Mouse (Mus musculus): ENCODE measurements around the gene Zfyve21. TPM values are rescaled to one million over a fixed set of nuclear protein-coding genes. Genes with fewer than 3 reads are reported as not detected.

Gene Zfyve21
- total and polyA plus RNA-seq, 2 experiments from 2014 or later, result 85.0 to 91.1 TPM

DNA sequence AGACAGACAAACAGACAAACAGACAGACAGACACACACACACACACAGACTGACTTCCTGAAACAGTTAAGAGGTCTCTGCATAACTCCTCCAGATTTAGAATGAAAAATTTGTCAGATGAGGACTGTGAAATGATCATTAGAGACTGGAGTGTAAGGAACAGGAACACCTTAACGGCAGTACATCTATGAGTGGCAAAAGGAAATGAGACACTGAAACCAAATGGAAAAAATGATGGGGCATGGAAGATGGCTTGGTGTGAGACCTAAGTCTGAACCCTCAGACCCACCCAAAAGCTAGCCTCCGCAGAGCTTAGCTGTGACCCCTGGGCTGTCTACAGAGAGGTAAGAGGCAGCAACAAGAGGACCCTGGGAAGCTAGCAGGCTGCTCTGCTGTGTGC lies 41.5 kb downstream of the Zfyve21 start:
- Histone ChIP-seq H3K9ac (replicated peaks; ENCODE audit: low read depth, low read length) (no peak overlapping the region), H3K9me3 (replicated peaks; ENCODE audit: control insufficient read depth, low read length) (no peaks in the 10 kb centered on the region), H3K4me1 (ENCODE audit: control insufficient read depth, insufficient read depth) (no peaks in the 10 kb centered on the region), H3K4me3 (ENCODE audit: low read depth, low read length) (no peak overlapping the region), H3K36me3 (replicated peaks; ENCODE audit: control insufficient read depth, insufficient read depth, low read length) (peaks cover 23% of the 10 kb centered on the region), H3K27ac (ENCODE audit: low read depth) (no peak overlapping the region), H3K27me3 (ENCODE audit: control insufficient read depth, insufficient read depth, low read length) (no peaks in the 10 kb centered on the region), H3K4me2 (ENCODE audit: low read depth, low read length) (no peak overlapping the region)
- DNase-seq (ENCODE audit: low spot score) (no peak), ATAC-seq (ENCODE audit: insufficient read depth, low read depth) (no peak)
- TF ChIP-seq EP300 (IDR thresholded peaks at IDR 0.05; ENCODE audit: low read depth) (no peak), CTCF (IDR thresholded peaks at IDR 0.05; ENCODE audit: low read depth) (no peak)
- WGBS, result 88% methylated on average over 2 of the region's 2 CpGs

DNA sequence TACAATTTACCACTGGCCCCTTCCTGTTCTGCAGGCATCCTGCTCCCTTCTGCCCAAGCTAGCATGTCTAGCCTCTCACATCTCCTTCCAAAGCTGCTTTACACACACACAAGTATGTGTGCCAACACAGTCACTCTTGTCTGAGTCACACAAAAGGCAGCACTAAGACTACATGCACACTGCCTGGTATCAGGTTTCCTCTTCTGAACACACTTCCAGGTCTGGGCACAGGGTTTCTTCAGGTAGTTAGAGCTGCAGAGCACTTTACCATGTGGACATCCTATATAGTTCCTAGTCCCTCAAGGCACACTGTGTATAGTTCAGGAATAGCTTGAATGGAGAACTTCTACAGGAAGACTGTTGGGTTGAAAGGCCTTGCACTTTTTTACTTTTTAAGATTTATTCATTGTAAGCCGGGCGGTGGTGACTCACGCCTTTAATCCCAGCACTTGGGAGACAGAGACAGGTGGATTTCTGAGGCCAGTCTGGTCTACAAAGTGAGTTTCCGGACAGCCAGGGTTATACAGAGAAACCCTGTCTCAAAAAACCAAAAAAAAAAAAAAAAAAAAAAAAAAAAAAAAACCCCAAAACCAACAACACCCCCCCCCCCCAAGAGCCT lies 50.3 kb downstream of the Zfyve21 start:
- Histone ChIP-seq H3K4me3 (ENCODE audit: low read depth, low read length) (no peak overlapping the region), H3K4me1 (ENCODE audit: control insufficient read depth, insufficient read depth) (no peaks in the 10 kb centered on the region), H3K27ac (ENCODE audit: low read depth) (no peak overlapping the region), H3K36me3 (replicated peaks; ENCODE audit: control insufficient read depth, insufficient read depth, low read length) (peaks cover 39% of the 10 kb centered on the region), H3K9me3 (replicated peaks; ENCODE audit: control insufficient read depth, low read length) (no peaks in the 10 kb centered on the region), H3K27me3 (ENCODE audit: control insufficient read depth, insufficient read depth, low read length) (no peaks in the 10 kb centered on the region), H3K4me2 (ENCODE audit: low read depth, low read length) (no peak overlapping the region), H3K9ac (replicated peaks; ENCODE audit: low read depth, low read length) (no peak overlapping the region)
- ATAC-seq (ENCODE audit: insufficient read depth, low read depth), result no peak
- no peak for DNase-seq (ENCODE audit: low spot score)
- 93% methylated on average over 4 of the region's 4 CpGs for WGBS
- TF ChIP-seq CTCF (IDR thresholded peaks at IDR 0.05; ENCODE audit: low read depth) (no peak), EP300 (IDR thresholded peaks at IDR 0.05; ENCODE audit: low read depth) (no peak)

DNA sequence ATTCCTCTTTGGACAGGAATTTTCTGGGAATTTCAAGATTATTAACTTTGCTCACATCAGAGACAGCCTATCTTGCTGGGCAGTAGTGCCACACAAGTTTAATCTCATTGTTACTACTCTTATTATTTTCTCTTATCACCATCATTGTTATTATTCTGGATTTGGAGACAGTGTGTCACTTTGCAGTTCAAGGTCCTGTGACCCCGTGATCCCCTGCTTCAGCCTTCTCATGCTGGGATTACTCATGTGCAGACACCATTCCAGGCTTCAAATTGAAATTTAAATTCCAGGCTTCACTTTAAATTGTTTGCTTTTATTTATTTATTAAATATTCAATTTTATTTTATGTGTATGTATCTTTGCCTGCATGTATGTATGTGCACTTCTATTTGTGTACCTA lies 55.8 kb downstream of the Zfyve21 start:
- Histone ChIP-seq H3K9me3 (replicated peaks; ENCODE audit: control insufficient read depth, low read length) (no peaks in the 10 kb centered on the region), H3K4me2 (ENCODE audit: low read depth, low read length) (no peak overlapping the region), H3K4me3 (ENCODE audit: low read depth, low read length) (no peak overlapping the region), H3K27ac (ENCODE audit: low read depth) (no peak overlapping the region), H3K4me1 (ENCODE audit: control insufficient read depth, insufficient read depth) (no peaks in the 10 kb centered on the region), H3K36me3 (replicated peaks; ENCODE audit: control insufficient read depth, insufficient read depth, low read length) (peaks cover 49% of the 10 kb centered on the region), H3K9ac (replicated peaks; ENCODE audit: low read depth, low read length) (no peak overlapping the region), H3K27me3 (ENCODE audit: control insufficient read depth, insufficient read depth, low read length) (no peaks in the 10 kb centered on the region)
- DNase-seq (ENCODE audit: low spot score) (no peak), ATAC-seq (ENCODE audit: insufficient read depth, low read depth) (no peak)
- TF ChIP-seq EP300 (IDR thresholded peaks at IDR 0.05; ENCODE audit: low read depth) (no peak), CTCF (IDR thresholded peaks at IDR 0.05; ENCODE audit: low read depth) (no peak)
- WGBS, result 72% methylated on average over 1 of the region's 1 CpGs

DNA sequence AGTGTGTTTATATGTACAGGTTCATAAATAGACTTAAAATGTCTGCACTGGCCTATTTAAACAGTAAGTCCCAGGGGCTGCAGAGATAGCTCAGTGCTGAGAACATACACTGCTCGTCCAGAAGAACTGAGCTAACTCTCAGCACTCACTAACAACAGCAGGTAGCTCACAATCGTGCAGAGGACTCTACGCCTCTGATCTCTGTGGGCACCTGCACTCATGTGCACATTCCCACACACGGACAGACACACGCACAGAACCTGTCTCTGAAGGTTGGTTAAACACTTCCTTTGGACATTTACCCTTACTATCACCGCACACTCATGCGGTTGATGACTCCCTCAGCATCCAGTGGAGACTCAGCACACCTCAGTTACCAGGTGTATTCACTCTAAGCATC lies 56.8 kb downstream of the Zfyve21 start:
- ATAC-seq (ENCODE audit: insufficient read depth, low read depth) (no peak), DNase-seq (ENCODE audit: low spot score) (no peak)
- 92% methylated on average over 7 of the region's 7 CpGs for WGBS
- Histone ChIP-seq H3K9ac (replicated peaks; ENCODE audit: low read depth, low read length) (no peak overlapping the region), H3K27ac (ENCODE audit: low read depth) (no peak overlapping the region), H3K36me3 (replicated peaks; ENCODE audit: control insufficient read depth, insufficient read depth, low read length) (peaks cover 43% of the 10 kb centered on the region), H3K4me2 (ENCODE audit: low read depth, low read length) (no peak overlapping the region), H3K9me3 (replicated peaks; ENCODE audit: control insufficient read depth, low read length) (no peaks in the 10 kb centered on the region), H3K4me1 (ENCODE audit: control insufficient read depth, insufficient read depth) (no peaks in the 10 kb centered on the region), H3K4me3 (ENCODE audit: low read depth, low read length) (no peak overlapping the region), H3K27me3 (ENCODE audit: control insufficient read depth, insufficient read depth, low read length) (no peaks in the 10 kb centered on the region)
- no peak for TF ChIP-seq EP300 (IDR thresholded peaks at IDR 0.05; ENCODE audit: low read depth)
- TF ChIP-seq CTCF (IDR thresholded peaks at IDR 0.05; ENCODE audit: low read depth), result no peak

DNA sequence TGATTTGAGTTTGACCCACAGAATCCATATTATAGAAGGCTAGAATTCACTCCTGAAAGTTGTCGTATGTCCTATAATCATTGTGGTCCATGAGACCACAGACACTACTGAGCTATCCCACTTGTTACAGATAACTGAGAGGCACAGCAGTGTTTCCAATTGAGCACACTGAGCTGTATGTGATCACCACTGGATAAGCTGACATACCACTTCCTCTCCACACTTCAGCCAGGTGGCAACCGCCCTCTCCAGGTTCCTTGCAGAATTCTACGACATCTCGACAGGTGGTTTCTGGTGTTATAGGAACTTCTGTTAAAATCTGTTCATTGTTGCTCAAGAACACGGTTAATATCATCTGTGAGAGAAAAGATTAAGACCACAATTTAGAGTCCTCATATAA lies 58.1 kb downstream of the Zfyve21 start:
- WGBS, result 84% methylated on average over 5 of the region's 5 CpGs
- peaks cover 31% of the 10 kb centered on the region for H3K36me3 ChIP-seq (replicated peaks; ENCODE audit: control insufficient read depth, insufficient read depth, low read length)
- no peak for ATAC-seq (ENCODE audit: insufficient read depth, low read depth)
- H3K9me3 ChIP-seq (replicated peaks; ENCODE audit: control insufficient read depth, low read length), result no peaks in the 10 kb centered on the region
- no peak for DNase-seq (ENCODE audit: low spot score)
- H3K4me2 ChIP-seq (ENCODE audit: low read depth, low read length), result no peak overlapping the region
- no peak for TF ChIP-seq EP300 (IDR thresholded peaks at IDR 0.05; ENCODE audit: low read depth)
- no peak for TF ChIP-seq CTCF (IDR thresholded peaks at IDR 0.05; ENCODE audit: low read depth)
- no peak overlapping the region for H3K9ac ChIP-seq (replicated peaks; ENCODE audit: low read depth, low read length)
- no peaks in the 10 kb centered on the region for H3K27me3 ChIP-seq (ENCODE audit: control insufficient read depth, insufficient read depth, low read length)
- no peaks in the 10 kb centered on the region for H3K4me1 ChIP-seq (ENCODE audit: control insufficient read depth, insufficient read depth)
- H3K27ac ChIP-seq (ENCODE audit: low read depth), result no peak overlapping the region
- H3K4me3 ChIP-seq (ENCODE audit: low read depth, low read length), result no peak overlapping the region

DNA sequence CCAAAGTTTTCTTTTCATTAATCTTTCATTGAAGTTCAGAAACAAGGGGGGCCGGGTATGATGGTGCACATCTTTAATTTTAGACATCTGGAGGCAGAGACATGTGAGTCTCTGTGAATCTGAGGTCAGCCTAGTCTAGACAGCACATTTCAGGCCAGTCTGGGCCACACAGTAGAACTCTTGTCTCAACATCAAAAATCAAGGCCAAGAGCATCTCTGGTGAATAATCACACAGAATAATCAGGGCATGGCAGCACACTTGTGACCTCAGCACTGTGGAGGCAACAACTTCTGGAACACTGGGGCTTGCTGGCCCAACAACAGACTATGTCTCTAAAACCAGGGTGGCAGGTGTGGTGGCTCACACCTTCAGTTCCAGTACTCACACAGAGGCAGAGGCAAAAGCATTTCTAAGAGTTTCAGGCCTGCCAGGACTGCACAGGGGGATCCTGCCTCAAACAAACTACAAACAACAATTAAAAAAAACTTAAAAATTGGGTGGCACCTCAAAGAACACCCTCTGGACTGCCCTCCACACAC lies 60.7 kb downstream of the Zfyve21 start:
- H3K4me3 ChIP-seq (ENCODE audit: low read depth, low read length), result no peak overlapping the region
- ATAC-seq (ENCODE audit: insufficient read depth, low read depth) (no peak), DNase-seq (ENCODE audit: low spot score) (no peak)
- 67% methylated on average over 1 of the region's 1 CpGs for WGBS
- no peak overlapping the region for H3K4me2 ChIP-seq (ENCODE audit: low read depth, low read length)
- H3K9ac ChIP-seq (replicated peaks; ENCODE audit: low read depth, low read length), result no peak overlapping the region
- H3K27me3 ChIP-seq (ENCODE audit: control insufficient read depth, insufficient read depth, low read length), result no peaks in the 10 kb centered on the region
- no peaks in the 10 kb centered on the region for H3K4me1 ChIP-seq (ENCODE audit: control insufficient read depth, insufficient read depth)
- H3K36me3 ChIP-seq (replicated peaks; ENCODE audit: control insufficient read depth, insufficient read depth, low read length), result peaks cover 21% of the 10 kb centered on the region
- no peak overlapping the region for H3K27ac ChIP-seq (ENCODE audit: low read depth)
- no peaks in the 10 kb centered on the region for H3K9me3 ChIP-seq (replicated peaks; ENCODE audit: control insufficient read depth, low read length)
- TF ChIP-seq EP300 (IDR thresholded peaks at IDR 0.05; ENCODE audit: low read depth) (no peak), CTCF (IDR thresholded peaks at IDR 0.05; ENCODE audit: low read depth) (no peak)
